Mouse (Mus musculus) forebrain, embryonic 14.5 days (tissue): ENCODE data around the gene Xxylt1. TPM values are rescaled to one million over a fixed set of nuclear protein-coding genes. Genes with fewer than 3 reads are reported as not detected.

Experiments used
- ATAC-seq: fragments of 200-750 bp; cut with Nextera tagmentation; 2 replicates; pipeline ENCODE4 v1.8.0; 2017; ENCODE audit warnings: mild to moderate bottlenecking, moderate library complexity
- DNase-seq: peaks from one replicate; pipeline ENCODE4 v3.0.0-alpha.2; 2015; ENCODE audit warnings: low spot score
- H3K27ac ChIP-seq: fragments of 300-500 bp; sonication (generic); 2 replicates; pipeline ENCODE4 v1.5.1; 2014; ENCODE audit warnings: low read depth, mild to moderate bottlenecking, control low read depth, low read length, moderate library complexity
- H3K27me3 ChIP-seq: fragments of 300-500 bp; sonication (generic); replicated peaks from 2 replicates; pipeline ENCODE4 v1.6.1; 2014; ENCODE audit warnings: low read length, control low read depth, mixed read lengths; ENCODE audit not compliant: control insufficient read depth, insufficient read depth
- H3K36me3 ChIP-seq: fragments of 300-500 bp; sonication (generic); 2 replicates; pipeline ENCODE4 v1.6.1; 2014; ENCODE audit warnings: low read length, control low read depth; ENCODE audit not compliant: control insufficient read depth, insufficient read depth
- H3K4me1 ChIP-seq: fragments of 300-500 bp; sonication (generic); 2 replicates; pipeline ENCODE4 v1.6.1; 2014; ENCODE audit warnings: antibody characterized with exemption, low read length, control low read depth; ENCODE audit not compliant: control insufficient read depth, insufficient read depth
- H3K4me2 ChIP-seq: fragments of 300-500 bp; sonication (generic); 2 replicates; pipeline ENCODE4 v1.6.1; 2014; ENCODE audit warnings: mild to moderate bottlenecking, control low read depth, low read length
- H3K4me3 ChIP-seq: fragments of 300-500 bp; sonication (generic); 2 replicates; pipeline ENCODE4 v1.5.1; 2014; ENCODE audit warnings: low read depth, low read length, control low read depth
- H3K9ac ChIP-seq: fragments of 300-500 bp; sonication (generic); 2 replicates; pipeline ENCODE4 v1.6.1; 2014; ENCODE audit warnings: mild to moderate bottlenecking, low read length, control low read depth, moderate library complexity
- H3K9me3 ChIP-seq: fragments of 300-500 bp; sonication (generic); replicated peaks from 2 replicates; pipeline ENCODE4 v1.6.1; 2016; ENCODE audit warnings: low read length, control low read depth, mixed read lengths; ENCODE audit not compliant: control insufficient read depth
- WGBS: fragments of 180-500 bp; shearing (Covaris S2); extraction: QIAGEN DNeasy Blood & Tissue Kit; methylation state at CpG from one replicate; pipeline ENCODE4 v1.1.7; 2014; 5-methylcytosine and 5-hydroxymethylcytosine counted together
- polyA plus RNA-seq: library from polyadenylated mRNA; unstranded; fragments of >200 nt; fragmentation: Nextera tagmentation; extraction: Ambion mirVana; gene quantifications from 2 replicates; pipeline ENCODE4 v1.2.1, GENCODE M21; 2014

The Xxylt1 gene
- polyA plus RNA-seq, 1 experiment from 2014 or later: 8.5 TPM

DNA sequence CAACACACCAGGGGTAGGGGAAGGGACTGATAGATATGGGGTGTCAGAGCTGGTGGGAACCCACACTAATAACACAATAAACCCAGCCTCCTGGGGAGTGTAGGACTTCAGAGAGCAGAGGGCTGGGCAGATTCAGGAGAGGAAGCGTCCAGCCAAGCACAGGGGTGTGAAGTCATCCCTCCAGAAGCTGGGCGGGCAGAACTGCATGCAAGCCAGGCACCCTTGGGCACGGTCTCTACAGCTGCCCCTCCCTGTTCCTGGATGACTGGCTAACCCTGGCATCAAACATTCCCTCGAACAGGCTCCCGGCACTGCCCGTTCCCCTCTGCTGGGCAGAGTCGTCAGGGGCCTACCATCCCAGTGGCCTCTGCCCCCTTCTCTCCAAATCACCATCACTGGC lies 13.0 kb downstream of the Xxylt1 start:
- Histone ChIP-seq H3K36me3 (no peaks in the 10 kb centered on the region), H3K4me1 (no peaks in the 10 kb centered on the region), H3K9me3 (no peaks in the 10 kb centered on the region), H3K27me3 (no peaks in the 10 kb centered on the region), H3K4me3 (no peak overlapping the region), H3K4me2 (no peak overlapping the region), H3K9ac (no peak overlapping the region), H3K27ac (no peak overlapping the region)
- no peak for ATAC-seq
- 88% methylated on average over 7 of the region's 7 CpGs for WGBS
- no peak for DNase-seq

DNA sequence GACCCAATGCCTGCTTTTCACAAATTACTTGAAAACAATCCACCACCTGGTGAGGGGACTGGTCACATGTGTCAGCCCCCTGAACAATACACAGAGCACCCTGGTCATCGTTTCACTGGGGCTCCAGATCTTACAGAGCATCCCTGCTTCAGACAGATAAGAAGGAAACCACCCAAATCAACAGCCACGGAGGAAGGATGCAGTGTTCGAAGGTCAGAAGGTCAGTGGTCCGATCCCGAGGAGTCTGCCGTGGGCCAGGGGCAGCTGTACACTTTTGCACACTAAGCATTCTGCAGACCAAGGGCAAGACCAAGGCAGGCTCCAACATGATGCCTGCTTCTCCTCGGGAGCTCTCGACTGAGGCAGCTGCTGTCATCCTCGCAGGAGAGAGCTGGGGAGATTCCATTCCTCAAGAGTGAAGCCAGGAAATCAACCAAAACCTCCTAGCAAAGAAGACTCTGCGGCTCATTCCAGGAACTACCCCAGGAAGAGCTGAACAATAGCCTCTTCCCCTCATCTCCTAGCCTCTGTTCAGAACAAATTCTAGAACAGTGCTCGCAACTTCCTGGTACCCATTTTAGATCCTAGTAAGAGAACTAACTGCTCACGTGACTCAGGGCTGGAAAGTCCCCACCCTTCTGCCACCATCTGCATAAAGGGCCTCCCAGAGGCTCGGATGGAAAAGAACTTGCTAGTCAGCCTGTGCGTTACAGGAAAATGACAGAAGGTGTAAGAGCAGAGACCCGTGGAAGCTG lies 14.7 kb downstream of the Xxylt1 start:
- Histone ChIP-seq H3K9me3 (no peaks in the 10 kb centered on the region), H3K36me3 (no peaks in the 10 kb centered on the region), H3K4me2 (no peak overlapping the region), H3K9ac (no peak overlapping the region), H3K4me1 (no peaks in the 10 kb centered on the region), H3K27ac (no peak overlapping the region), H3K4me3 (no peak overlapping the region), H3K27me3 (no peaks in the 10 kb centered on the region)
- ATAC-seq (no peak), DNase-seq (no peak)
- WGBS: 71% methylated on average over 15 of the region's 15 CpGs

DNA sequence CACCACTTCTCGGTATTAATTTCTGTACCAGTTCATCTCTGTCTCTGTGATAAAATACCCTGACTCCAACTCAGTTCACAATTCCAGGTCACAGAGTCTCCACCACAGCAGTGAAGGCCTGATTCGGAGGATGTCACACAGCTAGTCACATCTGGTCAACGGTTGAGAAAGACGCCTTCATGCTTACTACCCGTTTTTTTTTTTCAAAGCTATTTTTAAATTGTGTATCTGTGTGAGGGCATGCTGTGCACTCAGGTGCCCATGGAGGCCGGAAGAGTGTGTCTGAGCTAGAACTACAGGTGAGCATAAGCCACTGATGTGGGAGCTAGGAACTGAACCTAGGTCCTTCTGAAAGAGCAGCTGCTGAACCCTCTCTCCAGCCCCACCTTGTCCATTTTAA lies 16.4 kb downstream of the Xxylt1 start:
- 94% methylated on average over 6 of the region's 6 CpGs for WGBS
- Histone ChIP-seq H3K4me2 (no peak overlapping the region), H3K27ac (no peak overlapping the region), H3K9me3 (no peaks in the 10 kb centered on the region), H3K36me3 (no peaks in the 10 kb centered on the region), H3K4me3 (no peak overlapping the region), H3K4me1 (no peaks in the 10 kb centered on the region), H3K9ac (no peak overlapping the region), H3K27me3 (no peaks in the 10 kb centered on the region)
- DNase-seq: no peak
- ATAC-seq: no peak

DNA sequence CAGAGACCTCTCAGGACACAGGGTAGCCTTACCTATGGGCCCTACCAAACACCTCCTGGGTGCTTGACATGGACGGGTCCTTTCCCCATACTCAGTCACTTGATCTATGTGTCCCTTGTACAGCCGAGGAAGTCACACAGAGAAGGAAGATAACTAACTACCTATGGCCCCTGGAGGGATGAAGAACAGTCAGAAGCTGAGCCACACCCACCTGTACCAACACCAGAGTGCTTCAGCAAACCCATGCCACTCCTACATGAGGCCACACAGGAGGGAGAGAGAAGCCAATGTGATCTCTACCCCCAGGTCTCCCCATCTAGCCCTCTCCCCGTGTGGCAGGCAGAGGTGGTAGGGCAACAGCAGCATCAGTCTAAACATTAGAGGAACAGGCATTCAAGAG lies 18.3 kb downstream of the Xxylt1 start:
- no peak for DNase-seq
- no peaks in the 10 kb centered on the region for H3K27me3 ChIP-seq
- no peaks in the 10 kb centered on the region for H3K9me3 ChIP-seq
- WGBS: 88% methylated on average over 3 of the region's 3 CpGs
- H3K36me3 ChIP-seq: no peaks in the 10 kb centered on the region
- H3K4me2 ChIP-seq: no peak overlapping the region
- H3K27ac ChIP-seq: no peak overlapping the region
- ATAC-seq: no peak
- H3K9ac ChIP-seq: no peak overlapping the region
- H3K4me1 ChIP-seq: no peaks in the 10 kb centered on the region
- no peak overlapping the region for H3K4me3 ChIP-seq

DNA sequence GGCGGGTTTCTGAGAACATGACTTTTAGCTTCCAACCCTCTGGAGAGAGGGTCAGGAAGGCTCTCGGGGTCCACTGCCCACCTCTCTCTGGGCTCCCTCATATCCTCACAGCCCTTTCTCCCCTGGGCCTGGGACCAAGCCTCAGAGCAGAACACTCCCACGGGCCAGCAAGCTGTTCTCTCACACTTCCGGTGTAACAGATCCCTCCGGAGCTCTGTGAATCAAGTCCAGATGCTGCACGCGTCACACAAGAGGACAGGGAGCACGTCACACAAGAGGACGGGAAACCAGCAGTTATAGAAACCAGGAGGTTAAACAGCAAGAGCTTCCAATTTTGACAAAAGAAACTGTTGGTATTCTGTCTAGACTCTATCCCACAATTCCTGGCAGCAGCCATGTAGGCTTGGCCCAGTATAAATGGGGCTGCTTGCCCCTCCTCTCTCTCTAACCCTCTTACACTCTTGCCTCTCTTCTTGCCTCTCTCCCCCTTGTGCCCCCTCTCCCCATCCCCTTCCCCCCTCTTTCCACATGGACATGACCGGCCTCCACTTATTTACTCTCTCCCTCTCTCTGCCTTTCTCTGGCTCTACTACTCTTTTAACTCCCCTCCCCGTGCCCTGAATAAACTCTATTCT lies 19.9 kb downstream of the Xxylt1 start:
- no peak for DNase-seq
- ATAC-seq: no peak

DNA sequence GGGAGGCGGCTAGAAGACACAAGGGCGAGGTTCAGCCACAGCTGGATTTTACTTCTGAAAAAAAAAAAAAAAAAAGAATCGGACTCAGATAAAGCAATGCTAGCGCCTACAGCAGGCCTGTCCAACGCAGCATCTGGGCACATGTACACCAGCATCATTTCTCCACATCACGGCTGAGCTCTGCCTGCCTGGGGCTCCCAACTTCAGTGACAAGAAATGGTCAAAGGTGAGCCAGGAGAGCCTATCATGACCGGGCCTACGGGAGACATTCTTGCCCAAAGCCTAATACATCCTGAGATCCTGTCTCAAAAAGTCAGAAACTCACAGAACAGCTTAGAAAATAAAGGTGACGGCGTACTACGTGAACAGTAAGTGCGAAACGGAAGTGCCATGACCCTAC lies 20.5 kb downstream of the Xxylt1 start:
- Histone ChIP-seq H3K27ac (no peak overlapping the region), H3K9ac (no peak overlapping the region), H3K27me3 (no peaks in the 10 kb centered on the region), H3K36me3 (no peaks in the 10 kb centered on the region), H3K4me1 (no peaks in the 10 kb centered on the region), H3K4me3 (no peak overlapping the region), H3K4me2 (no peak overlapping the region), H3K9me3 (no peaks in the 10 kb centered on the region)
- 97% methylated on average over 13 of the region's 13 CpGs for WGBS
- no peak for ATAC-seq
- no peak for DNase-seq

More for the DNA sequence above, 19.9 kb downstream of the Xxylt1 start:
- WGBS: 88% methylated on average over 11 of the region's 11 CpGs
- Histone ChIP-seq H3K9ac (no peak overlapping the region), H3K27ac (no peak overlapping the region), H3K9me3 (no peaks in the 10 kb centered on the region), H3K27me3 (no peaks in the 10 kb centered on the region), H3K4me2 (no peak overlapping the region), H3K36me3 (no peaks in the 10 kb centered on the region), H3K4me1 (no peaks in the 10 kb centered on the region), H3K4me3 (no peak overlapping the region)

DNA sequence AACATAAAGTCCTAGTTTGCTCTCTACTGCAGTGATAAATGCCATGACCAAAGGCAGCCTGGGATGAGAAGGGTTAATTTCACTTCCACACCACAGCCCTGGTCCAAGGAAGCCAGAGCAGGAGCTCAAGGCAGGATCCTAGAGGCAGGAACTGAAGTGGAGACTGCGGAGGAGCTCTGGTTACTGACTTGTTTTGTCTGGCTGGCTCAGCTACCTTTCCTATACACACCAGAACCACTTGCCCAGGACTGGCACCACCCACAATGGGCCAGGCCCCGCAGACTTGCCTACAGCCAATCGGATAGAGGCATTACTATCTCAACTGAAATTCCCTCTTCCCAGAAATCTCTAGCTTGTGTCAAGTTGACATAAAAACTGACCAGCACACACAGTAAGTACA lies 21.0 kb downstream of the Xxylt1 start:
- no peak overlapping the region for H3K9ac ChIP-seq
- DNase-seq: no peak
- no peaks in the 10 kb centered on the region for H3K27me3 ChIP-seq
- H3K9me3 ChIP-seq: no peaks in the 10 kb centered on the region
- no peaks in the 10 kb centered on the region for H3K4me1 ChIP-seq
- H3K27ac ChIP-seq: no peak overlapping the region
- ATAC-seq: no peak
- H3K4me3 ChIP-seq: no peak overlapping the region
- no peak overlapping the region for H3K4me2 ChIP-seq
- 91% methylated on average over 3 of the region's 3 CpGs for WGBS
- no peaks in the 10 kb centered on the region for H3K36me3 ChIP-seq

DNA sequence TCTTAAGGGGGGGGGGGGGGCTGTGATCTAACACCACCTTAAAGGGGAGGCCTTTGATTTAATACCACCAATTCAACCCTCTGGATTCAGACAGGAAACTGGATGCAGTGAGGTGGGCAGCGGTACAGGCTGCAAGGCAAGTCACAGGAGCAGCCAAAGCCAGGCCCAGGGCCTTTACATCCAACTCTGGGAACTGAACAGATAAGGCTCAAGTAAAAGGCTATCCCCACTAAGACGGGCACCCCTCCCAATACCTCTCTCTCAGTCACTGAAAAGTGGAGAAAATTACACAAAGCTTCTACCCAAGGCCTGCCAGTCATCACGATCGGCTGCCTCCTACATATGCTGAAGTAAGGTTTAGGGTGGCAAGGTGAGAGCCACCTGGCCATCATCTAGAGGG lies 21.5 kb downstream of the Xxylt1 start:
- Histone ChIP-seq H3K36me3 (no peaks in the 10 kb centered on the region), H3K27me3 (no peaks in the 10 kb centered on the region), H3K9ac (no peak overlapping the region), H3K9me3 (no peaks in the 10 kb centered on the region), H3K27ac (no peak overlapping the region), H3K4me3 (no peak overlapping the region), H3K4me1 (no peaks in the 10 kb centered on the region), H3K4me2 (no peak overlapping the region)
- DNase-seq (no peak), ATAC-seq (no peak)
- WGBS: 72% methylated on average over 4 of the region's 4 CpGs

DNA sequence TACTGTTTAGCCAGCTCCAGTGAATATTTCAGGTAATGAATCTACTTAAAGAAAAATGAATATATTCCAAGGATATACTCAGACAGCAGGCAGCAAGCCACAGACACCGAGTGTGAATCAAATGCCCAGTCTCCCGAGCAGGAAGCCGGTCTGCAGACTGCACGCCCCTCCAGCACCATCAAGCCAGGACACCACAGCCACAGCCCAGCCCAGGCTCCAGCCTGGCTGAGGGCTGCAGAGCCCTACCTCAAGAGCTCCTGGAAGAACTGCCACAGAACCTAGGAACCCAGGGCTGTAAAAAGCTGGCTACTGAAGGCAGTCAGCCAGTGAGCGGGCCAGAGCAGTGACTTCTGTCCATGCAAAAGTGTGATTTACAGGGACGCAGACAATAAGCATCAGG lies 28.4 kb downstream of the Xxylt1 start:
- no peaks in the 10 kb centered on the region for H3K4me1 ChIP-seq
- ATAC-seq (no peak), DNase-seq (no peak)
- no peak overlapping the region for H3K4me2 ChIP-seq
- WGBS: 88% methylated on average over 6 of the region's 6 CpGs
- no peaks in the 10 kb centered on the region for H3K36me3 ChIP-seq
- H3K27ac ChIP-seq: no peak overlapping the region
- no peaks in the 10 kb centered on the region for H3K27me3 ChIP-seq
- H3K9ac ChIP-seq: no peak overlapping the region
- H3K9me3 ChIP-seq: no peaks in the 10 kb centered on the region
- H3K4me3 ChIP-seq: no peak overlapping the region
